Mouse (Mus musculus) thymus, adult 2 months (tissue): Measurements from ENCODE around the gene Ghr.

ENCODE experiments used
- CTCF ChIP-seq: fragments of 200-500 bp; IDR thresholded peaks from 2 replicates; pipeline ENCODE4 v1.5.1; 2012; ENCODE audit warnings: mild to moderate bottlenecking, control low read depth, low read length, moderate library complexity, borderline replicate concordance; ENCODE audit not compliant: control insufficient read depth, poor library complexity, insufficient read depth; ENCODE audit errors: extremely low read depth
- POLR2A ChIP-seq: fragments of 200-500 bp; IDR thresholded peaks from 2 replicates; pipeline ENCODE4 v1.6.1; 2012; ENCODE audit warnings: mild to moderate bottlenecking, low read length, control low read depth, moderate library complexity; ENCODE audit not compliant: control insufficient read depth, poor library complexity, insufficient read depth; ENCODE audit errors: extremely low read depth

GRCm38 (mm10) chr15:3501683-3502082 is 81.6 kb downstream of the Ghr start:
- no peak for TF ChIP-seq CTCF
- TF ChIP-seq POLR2A: no peak
